Mouse (Mus musculus): Measurements from ENCODE around the gene Igsf21.

Gene Igsf21

GRCm38 (mm10) chr4:140094835-140095234 is 151.7 kb downstream of the Igsf21 start:
- DNase-seq: no peak

GRCm38 (mm10) chr4:140092367-140092766 is 154.2 kb downstream of the Igsf21 start:
- no peak for DNase-seq

- DNase-seq: no peak
Measured at GRCm38 (mm10) chr4:140091693-140092092, 154.9 kb downstream of the Igsf21 start.

- DNase-seq: no peak
Measured at GRCm38 (mm10) chr4:140089676-140090075, 156.9 kb downstream of the Igsf21 start.

GRCm38 (mm10) chr4:140088711-140089440 is 157.7 kb downstream of the Igsf21 start:
- DNase-seq: no peak

GRCm38 (mm10) chr4:140086192-140086591 is 160.4 kb downstream of the Igsf21 start:
- DNase-seq: no peak

- DNase-seq: peak; percentile 64
Measured at GRCm38 (mm10) chr4:140084521-140085011, 162.0 kb downstream of the Igsf21 start.

- DNase-seq: no peak
Measured at GRCm38 (mm10) chr4:140084064-140084463, 162.5 kb downstream of the Igsf21 start.

- no peak for DNase-seq
Measured at GRCm38 (mm10) chr4:140078416-140078815, 168.2 kb downstream of the Igsf21 start.

- no peak for DNase-seq
Measured at GRCm38 (mm10) chr4:140077615-140078014, 169.0 kb downstream of the Igsf21 start.

- DNase-seq: peak; percentile 59
Measured at GRCm38 (mm10) chr4:140076852-140077563, 169.6 kb downstream of the Igsf21 start.

- DNase-seq: no peak
Measured at GRCm38 (mm10) chr4:140076428-140076827, 170.2 kb downstream of the Igsf21 start.

GRCm38 (mm10) chr4:140071047-140071446 is 175.5 kb downstream of the Igsf21 start:
- DNase-seq: no peak

GRCm38 (mm10) chr4:140070331-140070652 is 176.3 kb downstream of the Igsf21 start:
- DNase-seq: no peak

GRCm38 (mm10) chr4:140069563-140070330 is 176.8 kb downstream of the Igsf21 start:
- no peak for DNase-seq

GRCm38 (mm10) chr4:140068468-140068867 is 178.1 kb downstream of the Igsf21 start:
- no peak for DNase-seq

GRCm38 (mm10) chr4:140066011-140066410 is 180.6 kb downstream of the Igsf21 start:
- DNase-seq: no peak

GRCm38 (mm10) chr4:140063153-140063671 is 183.4 kb downstream of the Igsf21 start:
- DNase-seq: no peak

- no peak for DNase-seq
Measured at GRCm38 (mm10) chr4:140060251-140060650, 186.3 kb downstream of the Igsf21 start.

GRCm38 (mm10) chr4:140053042-140053441 is 193.5 kb downstream of the Igsf21 start:
- DNase-seq: no peak

GRCm38 (mm10) chr4:140052575-140052974 is 194.0 kb downstream of the Igsf21 start:
- DNase-seq: no peak

- DNase-seq: no peak
Measured at GRCm38 (mm10) chr4:140047807-140048362, 198.7 kb downstream of the Igsf21 start.

- DNase-seq: peak; percentile 39
Measured at GRCm38 (mm10) chr4:140043953-140044352, 202.6 kb downstream of the Igsf21 start.
